In genomic region chr8:10701648-10702061, GRCm38 (mm10) we compare ENCODE assay signal across 20 mouse cellular contexts.
A peak's percentile ranks its signal among the peaks of the same experiment; 100 is the strongest.
DNase-seq lines count a peak whose midpoint lies in the region; ATAC-seq and TF ChIP-seq lines count a peak whose summit lies in the region.
"Had no signal": no experiment of that assay in that cellular context is flagged by ENCODE, and none has a peak within 500 bp of the region (broad histone marks: within the 10 kb centered on the region; RNA-seq: fewer than 3 reads in every experiment).

No protein-coding gene starts in this region.

- TF ChIP-seq CTCF in brain, embryonic 14.5 days (IDR thresholded peaks at IDR 0.05; ENCODE audit: borderline replicate concordance, extremely low read depth, insufficient read depth, insufficient read length) = no peak
- no peak for TF ChIP-seq CTCF in intestine, postnatal 0 days (IDR thresholded peaks at IDR 0.05; ENCODE audit: low read depth)

- no peak for DNase-seq in hindbrain, embryonic 11.5 days (ENCODE audit: low spot score)
- peak; percentile 90 for DNase-seq in brain, embryonic 14.5 days (ENCODE audit: low read depth)
- peak; percentile 77 for DNase-seq in forebrain, embryonic 14.5 days (ENCODE audit: low spot score)
- DNase-seq in midbrain, embryonic 14.5 days = peak; percentile 56
- no peak for DNase-seq in limb, embryonic 10.5 days (ENCODE audit: low spot score)
- DNase-seq: adrenal gland, postnatal 14 days; cerebellum, adult 8-10 months; kidney, postnatal 36 days; layer of hippocampus, postnatal 36 days; lung, embryonic 14.5 days; retina, postnatal 1 day; right cerebral cortex, postnatal 25 days; thymus, postnatal 14 days had no signal

- no peak overlapping the region for H3K9ac ChIP-seq in hindbrain, embryonic 11.5 days (ENCODE audit: low read depth, low read length)
- no peak overlapping the region for H3K9ac ChIP-seq in hindbrain, embryonic 16.5 days (ENCODE audit: low read depth, low read length)
- no peak overlapping the region for H3K9ac ChIP-seq in forebrain, embryonic 14.5 days (ENCODE audit: low read length)
- no peak overlapping the region for H3K9ac ChIP-seq in midbrain, embryonic 14.5 days (replicated peaks; ENCODE audit: low read length)
- H3K9ac ChIP-seq in intestine, postnatal 0 days (ENCODE audit: low read depth, low read length) = no peak overlapping the region
- H3K9ac ChIP-seq: intestine, embryonic 15.5 days; kidney, embryonic 15.5 days; liver, embryonic 14.5 days; lung, embryonic 14.5 days had no signal

- no peak overlapping the region for H3K27ac ChIP-seq in hindbrain, embryonic 11.5 days (ENCODE audit: low read depth, low read length)
- no peak overlapping the region for H3K27ac ChIP-seq in hindbrain, embryonic 16.5 days (ENCODE audit: low read depth, low read length)
- H3K27ac ChIP-seq in forebrain, embryonic 14.5 days (ENCODE audit: low read depth, low read length) = peak overlapping the region; percentile 0; the same call in 1 of the 2 replicates
- H3K27ac ChIP-seq in midbrain, embryonic 14.5 days (replicated peaks; ENCODE audit: low read depth, low read length) = peak overlapping the region; percentile 52; the same call in 1 of the 2 replicates
- no peak overlapping the region for H3K27ac ChIP-seq in limb, embryonic 10.5 days
- H3K27ac ChIP-seq in intestine, postnatal 0 days (ENCODE audit: low read depth, low read length) = no peak overlapping the region
- H3K27ac ChIP-seq: heart, embryonic 10.5 days; intestine, embryonic 15.5 days; kidney, embryonic 15.5 days; liver, embryonic 14.5 days had no signal

- no peak overlapping the region for H3K4me3 ChIP-seq in hindbrain, embryonic 11.5 days (ENCODE audit: low read depth, low read length)
- H3K4me3 ChIP-seq in hindbrain, embryonic 16.5 days (ENCODE audit: low read length) = no peak overlapping the region
- no peak overlapping the region for H3K4me3 ChIP-seq in forebrain, embryonic 14.5 days (ENCODE audit: low read depth, low read length)
- no peak overlapping the region for H3K4me3 ChIP-seq in midbrain, embryonic 14.5 days (replicated peaks; ENCODE audit: low read depth, low read length)
- no peak overlapping the region for H3K4me3 ChIP-seq in limb, embryonic 10.5 days
- H3K4me3 ChIP-seq in intestine, postnatal 0 days (ENCODE audit: low read depth, low read length) = no peak overlapping the region
- H3K4me3 ChIP-seq: heart, embryonic 10.5 days; intestine, embryonic 15.5 days; kidney, embryonic 15.5 days had no signal

- H3K4me2 ChIP-seq in hindbrain, embryonic 11.5 days (replicated peaks; ENCODE audit: low read depth, low read length) = no peak overlapping the region
- H3K4me2 ChIP-seq in hindbrain, embryonic 16.5 days (ENCODE audit: low read length) = no peak overlapping the region
- H3K4me2 ChIP-seq in forebrain, embryonic 14.5 days (ENCODE audit: low read length) = peak overlapping the region; percentile 21; the same call in 1 of the 2 replicates
- H3K4me2 ChIP-seq in midbrain, embryonic 14.5 days (ENCODE audit: low read length) = peak overlapping the region; percentile 22
- H3K4me2 ChIP-seq in intestine, postnatal 0 days (replicated peaks; ENCODE audit: low read depth) = no peak overlapping the region
- H3K4me2 ChIP-seq: intestine, embryonic 15.5 days; kidney, embryonic 15.5 days; lung, embryonic 14.5 days had no signal

- H3K27me3 ChIP-seq in hindbrain, embryonic 11.5 days (ENCODE audit: control insufficient read depth, insufficient read depth, low read length) = no peaks in the 10 kb centered on the region
- no peaks in the 10 kb centered on the region for H3K27me3 ChIP-seq in hindbrain, embryonic 16.5 days (replicated peaks; ENCODE audit: control insufficient read depth, insufficient read depth, low read length)
- no peaks in the 10 kb centered on the region for H3K27me3 ChIP-seq in forebrain, embryonic 14.5 days (replicated peaks; ENCODE audit: control insufficient read depth, insufficient read depth, low read length)
- H3K27me3 ChIP-seq in midbrain, embryonic 14.5 days (ENCODE audit: control insufficient read depth, insufficient read depth, low read length) = no peaks in the 10 kb centered on the region
- no peaks in the 10 kb centered on the region for H3K27me3 ChIP-seq in limb, embryonic 10.5 days (ENCODE audit: low read depth, poor library complexity, severe bottlenecking)
- no peaks in the 10 kb centered on the region for H3K27me3 ChIP-seq in intestine, postnatal 0 days (replicated peaks; ENCODE audit: control insufficient read depth, insufficient read depth, low read length)
- H3K27me3 ChIP-seq: intestine, embryonic 15.5 days; kidney, embryonic 15.5 days had no signal

- H3K9me3 ChIP-seq in hindbrain, embryonic 11.5 days (ENCODE audit: control insufficient read depth, low read length) = no peaks in the 10 kb centered on the region
- no peaks in the 10 kb centered on the region for H3K9me3 ChIP-seq in hindbrain, embryonic 16.5 days (ENCODE audit: control insufficient read depth, low read length)
- H3K9me3 ChIP-seq in forebrain, embryonic 14.5 days (replicated peaks; ENCODE audit: control insufficient read depth, low read length) = no peaks in the 10 kb centered on the region
- no peaks in the 10 kb centered on the region for H3K9me3 ChIP-seq in midbrain, embryonic 14.5 days (ENCODE audit: control insufficient read depth, low read length)
- no peaks in the 10 kb centered on the region for H3K9me3 ChIP-seq in limb, embryonic 10.5 days (replicated peaks)
- no peaks in the 10 kb centered on the region for H3K9me3 ChIP-seq in intestine, postnatal 0 days (ENCODE audit: control insufficient read depth)
- H3K9me3 ChIP-seq: heart, embryonic 10.5 days; intestine, embryonic 15.5 days; kidney, embryonic 15.5 days had no signal

- no peaks in the 10 kb centered on the region for H3K36me3 ChIP-seq in hindbrain, embryonic 11.5 days (ENCODE audit: control insufficient read depth, insufficient read depth, low read length)
- H3K36me3 ChIP-seq in hindbrain, embryonic 16.5 days (ENCODE audit: control insufficient read depth, insufficient read depth, low read length) = no peaks in the 10 kb centered on the region
- no peaks in the 10 kb centered on the region for H3K36me3 ChIP-seq in forebrain, embryonic 14.5 days (ENCODE audit: control insufficient read depth, insufficient read depth, low read length)
- H3K36me3 ChIP-seq in midbrain, embryonic 14.5 days (ENCODE audit: control insufficient read depth, insufficient read depth, low read length) = no peaks in the 10 kb centered on the region
- no peaks in the 10 kb centered on the region for H3K36me3 ChIP-seq in limb, embryonic 10.5 days
- H3K36me3 ChIP-seq in intestine, postnatal 0 days (ENCODE audit: control insufficient read depth, insufficient read depth) = no peaks in the 10 kb centered on the region
- H3K36me3 ChIP-seq: heart, embryonic 10.5 days; intestine, embryonic 15.5 days; kidney, embryonic 15.5 days had no signal

- peaks cover 2% of the 10 kb centered on the region; the same call in 1 of the 2 replicates for H3K4me1 ChIP-seq in hindbrain, embryonic 11.5 days (replicated peaks; ENCODE audit: control insufficient read depth, insufficient read depth, low read length)
- H3K4me1 ChIP-seq in hindbrain, embryonic 16.5 days (ENCODE audit: control insufficient read depth, insufficient read depth, low read depth, low read length) = peaks cover 5% of the 10 kb centered on the region
- H3K4me1 ChIP-seq in forebrain, embryonic 14.5 days (ENCODE audit: control insufficient read depth, insufficient read depth, low read length) = peaks cover 17% of the 10 kb centered on the region
- H3K4me1 ChIP-seq in midbrain, embryonic 14.5 days (ENCODE audit: control insufficient read depth, insufficient read depth, low read length) = peaks cover 37% of the 10 kb centered on the region
- H3K4me1 ChIP-seq in limb, embryonic 10.5 days = no peaks in the 10 kb centered on the region
- H3K4me1 ChIP-seq in intestine, postnatal 0 days (replicated peaks; ENCODE audit: control insufficient read depth, insufficient read depth, low read length) = no peaks in the 10 kb centered on the region
- H3K4me1 ChIP-seq: intestine, embryonic 15.5 days had no signal

- TF ChIP-seq POLR2A in brain, embryonic 14.5 days (IDR thresholded peaks at IDR 0.05; ENCODE audit: borderline replicate concordance, extremely low read depth, insufficient read depth, insufficient read length, poor library complexity, severe bottlenecking) = no peak

- WGBS in hindbrain, embryonic 11.5 days = 28% methylated on average over 3 of the region's 4 CpGs
- WGBS in hindbrain, embryonic 16.5 days = 18% methylated on average over 4 of the region's 4 CpGs
- WGBS in forebrain, embryonic 14.5 days = 8% methylated on average over 4 of the region's 4 CpGs
- WGBS in midbrain, embryonic 14.5 days = 8% methylated on average over 4 of the region's 4 CpGs
- 72% methylated on average over 4 of the region's 4 CpGs for WGBS in limb, embryonic 10.5 days
- 78% methylated on average over 4 of the region's 4 CpGs for WGBS in intestine, postnatal 0 days

- peak; percentile 64; the same call in 1 of the 2 replicates for ATAC-seq in hindbrain, embryonic 11.5 days (ENCODE audit: low FRiP score)
- ATAC-seq in hindbrain, embryonic 16.5 days = no peak
- peak; percentile 85 for ATAC-seq in forebrain, embryonic 14.5 days
- ATAC-seq in midbrain, embryonic 14.5 days (ENCODE audit: low FRiP score, low TSS enrichment) = peak; percentile 46; the same call in 1 of the 2 replicates
- no peak for ATAC-seq in intestine, postnatal 0 days
- ATAC-seq: CD4-positive, CD25-positive, alpha-beta regulatory T cell, adult 4 months; intestine, embryonic 15.5 days had no signal

Comparison
In these comparisons a context has a peak if more than half of its experiments do, and no peak if none do; other contexts are left out.
1. ATAC-seq: peak in hindbrain, embryonic 11.5 days (single experiment), forebrain, embryonic 14.5 days (single experiment) and midbrain, embryonic 14.5 days (single experiment); none in hindbrain, embryonic 16.5 days (single experiment) and intestine, postnatal 0 days (single experiment).
2. DNase-seq: peak in brain, embryonic 14.5 days (single experiment), forebrain, embryonic 14.5 days (single experiment) and midbrain, embryonic 14.5 days (single experiment); none in hindbrain, embryonic 11.5 days (single experiment) and limb, embryonic 10.5 days (single experiment).
3. H3K27ac ChIP-seq: peak in forebrain, embryonic 14.5 days (single experiment) and midbrain, embryonic 14.5 days (single experiment); none in hindbrain, embryonic 11.5 days (single experiment), hindbrain, embryonic 16.5 days (single experiment), limb, embryonic 10.5 days (single experiment) and intestine, postnatal 0 days (single experiment).
4. H3K4me2 ChIP-seq: peak in forebrain, embryonic 14.5 days (single experiment) and midbrain, embryonic 14.5 days (single experiment); none in hindbrain, embryonic 11.5 days (single experiment), hindbrain, embryonic 16.5 days (single experiment) and intestine, postnatal 0 days (single experiment).